Mouse (Mus musculus): ENCODE data around the gene Dock9. TPM values are rescaled to one million over a fixed set of nuclear protein-coding genes. Genes with fewer than 3 reads are reported as not detected.

The Dock9 gene
- polyA plus RNA-seq, 1 experiment, result 2.8 TPM

GRCm38 (mm10) chr14:121593313-121593929 is 204.2 kb downstream of the Dock9 start:
- Histone ChIP-seq H3K36me3 (ENCODE audit: control insufficient read depth, insufficient read depth) (no peaks in the 10 kb centered on the region), H3ac (ENCODE audit: control insufficient read depth, insufficient read length) (no peak overlapping the region), H3K4me2 (ENCODE audit: low read depth) (no peak overlapping the region), H3K4me3 (no peak overlapping the region), H3K79me2 (ENCODE audit: control insufficient read depth, insufficient read depth) (no peaks in the 10 kb centered on the region), H3K27me3 (ENCODE audit: control insufficient read depth, insufficient read depth, insufficient read length) (no peaks in the 10 kb centered on the region)
- no peak for TF ChIP-seq MAX (IDR thresholded peaks at IDR 0.05; ENCODE audit: low read depth)
- TF ChIP-seq CEBPB (IDR thresholded peaks at IDR 0.05; ENCODE audit: insufficient read depth, poor library complexity, severe bottlenecking), result no peak
- TF ChIP-seq MYOD1 (IDR thresholded peaks at IDR 0.05; ENCODE audit: control insufficient read depth in 1 of 3, insufficient read length in 2 of 3, low read depth in 2 of 3), result no peak
- TF ChIP-seq POLR2A (IDR thresholded peaks at IDR 0.05; ENCODE audit: insufficient read length, low read depth), result no peak
- TF ChIP-seq SRF (IDR thresholded peaks at IDR 0.05; ENCODE audit: control insufficient read depth, insufficient read length, low read depth), result no peak
- TF ChIP-seq POLR2AphosphoS2 (IDR thresholded peaks at IDR 0.05; ENCODE audit: insufficient read length, low read depth), result no peak
- no peak for TF ChIP-seq MYOG (IDR thresholded peaks at IDR 0.05; ENCODE audit: control insufficient read depth in 1 of 3, insufficient read depth in 1 of 3, insufficient read length in 2 of 3, low read depth in 2 of 3)
- no peak for TF ChIP-seq REST (IDR thresholded peaks at IDR 0.05; ENCODE audit: insufficient read depth, insufficient read length)
- TF ChIP-seq USF1 (IDR thresholded peaks at IDR 0.05; ENCODE audit: low read depth), result no peak
- TF ChIP-seq TCF3 (IDR thresholded peaks at IDR 0.05; ENCODE audit: insufficient read length, low read depth), result no peak
- TF ChIP-seq TCF12 (IDR thresholded peaks at IDR 0.05; ENCODE audit: insufficient read depth, poor library complexity, severe bottlenecking), result no peak
- no peak for TF ChIP-seq E2F4 (IDR thresholded peaks at IDR 0.05; ENCODE audit: insufficient read depth)

- Histone ChIP-seq H3K4me2 (ENCODE audit: low read depth) (no peak overlapping the region), H3K27me3 (ENCODE audit: control insufficient read depth, insufficient read depth, insufficient read length) (no peaks in the 10 kb centered on the region), H3K79me2 (ENCODE audit: control insufficient read depth, insufficient read depth) (no peaks in the 10 kb centered on the region), H3K4me3 (no peak overlapping the region), H3K36me3 (ENCODE audit: control insufficient read depth, insufficient read depth) (no peaks in the 10 kb centered on the region), H3ac (ENCODE audit: control insufficient read depth, insufficient read length) (no peak overlapping the region)
- TF ChIP-seq REST (IDR thresholded peaks at IDR 0.05; ENCODE audit: insufficient read depth, insufficient read length), result no peak
- no peak for TF ChIP-seq TCF12 (IDR thresholded peaks at IDR 0.05; ENCODE audit: insufficient read depth, poor library complexity, severe bottlenecking)
- no peak for TF ChIP-seq MYOG (IDR thresholded peaks at IDR 0.05; ENCODE audit: control insufficient read depth in 1 of 3, insufficient read depth in 1 of 3, insufficient read length in 2 of 3, low read depth in 2 of 3)
- no peak for TF ChIP-seq CEBPB (IDR thresholded peaks at IDR 0.05; ENCODE audit: insufficient read depth, poor library complexity, severe bottlenecking)
- TF ChIP-seq MYOD1 (IDR thresholded peaks at IDR 0.05; ENCODE audit: control insufficient read depth in 1 of 3, insufficient read length in 2 of 3, low read depth in 2 of 3), result no peak
- no peak for TF ChIP-seq E2F4 (IDR thresholded peaks at IDR 0.05; ENCODE audit: insufficient read depth)
- TF ChIP-seq SRF (IDR thresholded peaks at IDR 0.05; ENCODE audit: control insufficient read depth, insufficient read length, low read depth), result no peak
- TF ChIP-seq MAX (IDR thresholded peaks at IDR 0.05; ENCODE audit: low read depth), result no peak
- TF ChIP-seq TCF3 (IDR thresholded peaks at IDR 0.05; ENCODE audit: insufficient read length, low read depth), result no peak
- TF ChIP-seq POLR2A (IDR thresholded peaks at IDR 0.05; ENCODE audit: insufficient read length, low read depth), result no peak
Measured at GRCm38 (mm10) chr14:121592890-121593289, 204.7 kb downstream of the Dock9 start.

- H3K4me2 ChIP-seq (ENCODE audit: low read depth), result no peak overlapping the region
- H3K27me3 ChIP-seq (ENCODE audit: control insufficient read depth, insufficient read depth, insufficient read length), result no peaks in the 10 kb centered on the region
- H3K4me3 ChIP-seq, result no peak overlapping the region
- no peaks in the 10 kb centered on the region for H3K36me3 ChIP-seq (ENCODE audit: control insufficient read depth, insufficient read depth)
- no peaks in the 10 kb centered on the region for H3K79me2 ChIP-seq (ENCODE audit: control insufficient read depth, insufficient read depth)
- no peak overlapping the region for H3ac ChIP-seq (ENCODE audit: control insufficient read depth, insufficient read length)
- TF ChIP-seq USF1 (IDR thresholded peaks at IDR 0.05; ENCODE audit: low read depth), result no peak
- TF ChIP-seq REST (IDR thresholded peaks at IDR 0.05; ENCODE audit: insufficient read depth, insufficient read length), result no peak
- no peak for TF ChIP-seq POLR2AphosphoS2 (IDR thresholded peaks at IDR 0.05; ENCODE audit: insufficient read length, low read depth)
- TF ChIP-seq SRF (IDR thresholded peaks at IDR 0.05; ENCODE audit: control insufficient read depth, insufficient read length, low read depth), result no peak
- no peak for TF ChIP-seq TCF3 (IDR thresholded peaks at IDR 0.05; ENCODE audit: insufficient read length, low read depth)
- no peak for TF ChIP-seq POLR2A (IDR thresholded peaks at IDR 0.05; ENCODE audit: insufficient read length, low read depth)
- no peak for TF ChIP-seq MAX (IDR thresholded peaks at IDR 0.05; ENCODE audit: low read depth)
- no peak for TF ChIP-seq TCF12 (IDR thresholded peaks at IDR 0.05; ENCODE audit: insufficient read depth, poor library complexity, severe bottlenecking)
- no peak for TF ChIP-seq MYOG (IDR thresholded peaks at IDR 0.05; ENCODE audit: control insufficient read depth in 1 of 3, insufficient read depth in 1 of 3, insufficient read length in 2 of 3, low read depth in 2 of 3)
- no peak for TF ChIP-seq MYOD1 (IDR thresholded peaks at IDR 0.05; ENCODE audit: control insufficient read depth in 1 of 3, insufficient read length in 2 of 3, low read depth in 2 of 3)
- TF ChIP-seq CEBPB (IDR thresholded peaks at IDR 0.05; ENCODE audit: insufficient read depth, poor library complexity, severe bottlenecking), result no peak
- TF ChIP-seq E2F4 (IDR thresholded peaks at IDR 0.05; ENCODE audit: insufficient read depth), result no peak
Measured at GRCm38 (mm10) chr14:121592356-121592755, 205.3 kb downstream of the Dock9 start.

GRCm38 (mm10) chr14:121589097-121589725 is 208.4 kb downstream of the Dock9 start:
- TF ChIP-seq MYOD1 (IDR thresholded peaks at IDR 0.05; ENCODE audit: control insufficient read depth in 1 of 3, insufficient read length in 2 of 3, low read depth in 2 of 3), result no peak
- no peak for TF ChIP-seq REST (IDR thresholded peaks at IDR 0.05; ENCODE audit: insufficient read depth, insufficient read length)
- TF ChIP-seq TCF3 (IDR thresholded peaks at IDR 0.05; ENCODE audit: insufficient read length, low read depth), result no peak
- Histone ChIP-seq H3K36me3 (ENCODE audit: control insufficient read depth, insufficient read depth) (no peaks in the 10 kb centered on the region), H3ac (ENCODE audit: control insufficient read depth, insufficient read length) (no peak overlapping the region), H3K4me2 (ENCODE audit: low read depth) (no peak overlapping the region), H3K4me3 (no peak overlapping the region), H3K79me2 (ENCODE audit: control insufficient read depth, insufficient read depth) (no peaks in the 10 kb centered on the region), H3K27me3 (ENCODE audit: control insufficient read depth, insufficient read depth, insufficient read length) (no peaks in the 10 kb centered on the region)

All from myocyte (in vitro differentiated cells).